Mouse (Mus musculus) retina, embryonic 14.5 days (tissue): ENCODE data around the gene Nptxr.
A peak's percentile ranks its signal among the peaks of the same experiment; 100 is the strongest.

ENCODE experiments used
- DNase-seq: peaks from one replicate; pipeline ENCODE4 v3.0.0-alpha.2; 2015; ENCODE audit warnings: low spot score

Nptxr gene

DNA sequence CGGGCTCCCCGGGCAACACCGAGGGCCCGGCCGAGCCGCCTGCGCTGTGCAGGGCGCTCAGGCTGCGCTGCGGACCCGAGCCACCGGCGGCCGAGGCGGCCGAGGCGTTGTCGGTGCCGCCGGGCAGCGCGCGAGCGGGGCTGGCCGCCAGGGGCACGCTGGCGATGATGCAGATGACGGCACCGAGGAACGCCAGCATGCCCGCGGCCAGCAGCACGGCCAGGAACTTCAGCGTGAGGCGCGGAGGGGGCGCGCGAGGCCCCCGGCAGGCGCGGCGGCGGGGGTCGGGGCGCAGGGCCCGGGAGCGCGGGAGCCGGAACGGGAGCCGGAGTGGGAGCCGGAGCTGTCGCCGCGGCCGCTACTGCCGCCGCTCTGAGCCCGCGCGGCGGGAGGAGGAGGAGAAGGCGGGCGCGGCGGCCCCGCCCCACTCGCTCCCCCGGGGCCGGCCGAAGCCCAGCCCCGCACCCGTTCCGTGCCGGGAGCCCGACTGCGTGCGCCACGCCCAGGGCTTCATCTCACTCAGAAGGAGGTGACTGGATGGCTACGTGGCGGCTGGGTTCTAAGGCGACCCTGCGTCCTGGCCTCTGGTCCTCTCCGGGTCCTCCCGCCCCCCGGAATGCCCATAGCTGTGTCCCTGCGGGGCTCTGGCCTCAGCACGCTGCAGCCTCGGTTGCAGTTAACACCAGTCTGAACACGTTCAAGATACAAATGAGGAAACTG lies at the start of gene Nptxr:
TSS of gene Nptxr (minus strand) at position 415 of the 720 bp plus-strand sequence.
- DNase-seq: peak; percentile 71

DNA sequence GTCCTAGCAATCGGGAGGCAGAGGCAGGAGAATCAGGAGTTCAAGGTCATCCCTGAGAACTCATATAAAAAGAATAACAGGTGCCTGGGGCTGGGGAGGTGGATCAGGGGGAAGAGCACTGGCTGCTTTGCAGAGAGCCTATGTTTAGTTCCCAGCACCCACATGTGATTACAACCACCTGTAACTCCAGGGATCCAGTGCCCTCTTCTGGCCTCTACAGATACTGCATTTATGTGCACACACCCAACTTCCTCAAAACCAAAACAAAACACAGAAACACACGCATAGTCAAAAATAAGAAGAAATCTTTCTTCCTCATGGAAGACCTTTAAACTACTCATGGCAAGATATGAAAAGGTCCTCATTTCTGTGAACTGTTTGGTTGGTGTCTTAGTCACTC lies 45.6 kb upstream of the Nptxr start:
- no peak for DNase-seq

DNA sequence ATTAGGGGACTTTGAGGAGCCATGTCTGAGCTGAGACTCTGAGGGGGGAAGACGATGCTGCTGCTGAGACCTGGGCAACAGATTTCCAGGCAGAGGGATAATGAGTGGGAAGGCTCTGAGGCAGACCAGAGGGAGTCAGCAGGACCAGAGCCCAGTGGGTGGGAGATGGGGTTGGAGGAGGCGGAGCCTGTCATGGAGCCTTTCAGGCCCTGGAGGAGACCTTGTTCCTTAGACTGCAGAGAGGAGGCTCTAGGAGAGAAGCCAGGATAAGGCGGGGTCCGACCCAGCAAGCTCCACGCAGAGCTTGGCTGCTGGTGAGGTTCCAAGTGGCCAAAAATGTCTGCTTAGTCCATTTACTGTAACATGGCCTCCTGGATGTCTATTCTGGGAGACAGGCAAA lies 42.5 kb upstream of the Nptxr start:
- DNase-seq: no peak

DNA sequence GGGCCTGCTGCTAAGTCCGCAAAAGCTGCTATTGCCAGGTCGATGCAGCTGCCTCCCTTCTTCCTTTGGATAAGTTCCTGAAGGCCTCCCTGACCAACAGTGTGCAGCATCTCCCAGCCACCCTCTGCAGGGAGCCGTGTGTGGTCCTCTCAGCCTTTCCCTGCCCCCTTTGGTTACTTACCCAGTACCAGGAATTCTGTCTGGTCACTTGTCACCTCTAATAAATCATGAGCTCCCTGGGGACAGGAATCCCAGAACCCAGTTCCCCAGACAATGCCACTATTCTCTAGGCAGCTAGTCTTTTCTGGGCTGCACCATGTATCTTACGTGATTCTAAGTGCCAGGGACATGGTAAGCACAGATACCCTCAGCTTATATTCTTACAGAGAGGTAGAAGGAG lies 41.4 kb upstream of the Nptxr start:
- DNase-seq: peak; percentile 75

DNA sequence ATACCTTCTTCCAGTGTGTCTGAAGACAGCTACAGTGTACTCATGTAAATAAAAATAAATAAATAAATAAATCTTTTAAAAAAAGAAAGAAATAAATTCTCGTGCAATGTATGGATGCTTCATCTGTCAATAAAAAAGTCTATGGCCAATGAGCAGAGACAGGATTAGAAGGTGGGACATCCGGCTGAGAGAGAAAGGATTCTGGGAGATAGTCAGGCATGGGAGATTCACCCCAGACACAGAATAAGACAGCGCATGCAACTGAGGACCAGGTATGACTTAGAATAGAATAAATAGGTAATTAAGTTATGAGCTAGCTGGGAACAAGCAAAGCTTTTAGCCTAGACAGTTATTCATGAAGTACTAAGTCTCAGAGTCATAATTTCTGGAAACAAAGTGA lies 38.4 kb upstream of the Nptxr start:
- DNase-seq: no peak

DNA sequence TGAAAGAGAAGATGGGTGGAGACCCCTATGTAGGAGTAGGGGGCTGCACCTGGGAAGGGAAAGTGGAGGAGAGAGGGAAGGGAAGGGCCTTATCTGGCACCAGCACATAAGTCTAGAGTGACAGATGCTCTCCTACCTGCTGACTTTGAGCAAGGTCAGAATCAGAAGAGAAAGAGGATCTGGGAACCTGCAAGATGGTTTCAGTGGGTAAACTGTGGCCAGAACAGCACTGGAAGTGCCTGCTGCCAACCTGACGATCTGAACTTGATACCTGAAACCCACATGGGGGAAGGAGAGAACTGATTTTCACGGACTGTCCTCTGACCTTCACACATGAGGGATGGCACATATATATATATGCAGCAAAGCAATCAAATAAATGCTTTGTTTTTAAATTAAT lies 35.7 kb upstream of the Nptxr start:
- no peak for DNase-seq

DNA sequence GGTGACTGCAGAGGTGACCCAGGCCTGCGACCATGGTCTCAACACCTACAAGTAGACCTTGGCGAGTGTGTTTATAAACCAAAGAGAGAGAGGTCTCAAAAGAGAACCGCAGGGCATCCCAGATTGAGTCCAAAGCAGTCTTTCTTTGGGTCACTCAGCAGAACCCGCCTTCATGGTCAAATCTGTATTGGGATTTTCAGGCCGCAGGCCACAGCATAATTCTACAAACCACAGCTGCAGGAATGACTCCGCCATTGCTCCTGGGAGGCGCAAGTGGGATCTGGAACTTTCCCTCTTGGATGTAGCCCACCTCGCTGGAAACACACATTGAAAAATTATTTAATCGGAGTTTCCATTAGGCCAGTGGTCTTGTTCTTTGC lies 30.3 kb upstream of the Nptxr start:
- DNase-seq: no peak

DNA sequence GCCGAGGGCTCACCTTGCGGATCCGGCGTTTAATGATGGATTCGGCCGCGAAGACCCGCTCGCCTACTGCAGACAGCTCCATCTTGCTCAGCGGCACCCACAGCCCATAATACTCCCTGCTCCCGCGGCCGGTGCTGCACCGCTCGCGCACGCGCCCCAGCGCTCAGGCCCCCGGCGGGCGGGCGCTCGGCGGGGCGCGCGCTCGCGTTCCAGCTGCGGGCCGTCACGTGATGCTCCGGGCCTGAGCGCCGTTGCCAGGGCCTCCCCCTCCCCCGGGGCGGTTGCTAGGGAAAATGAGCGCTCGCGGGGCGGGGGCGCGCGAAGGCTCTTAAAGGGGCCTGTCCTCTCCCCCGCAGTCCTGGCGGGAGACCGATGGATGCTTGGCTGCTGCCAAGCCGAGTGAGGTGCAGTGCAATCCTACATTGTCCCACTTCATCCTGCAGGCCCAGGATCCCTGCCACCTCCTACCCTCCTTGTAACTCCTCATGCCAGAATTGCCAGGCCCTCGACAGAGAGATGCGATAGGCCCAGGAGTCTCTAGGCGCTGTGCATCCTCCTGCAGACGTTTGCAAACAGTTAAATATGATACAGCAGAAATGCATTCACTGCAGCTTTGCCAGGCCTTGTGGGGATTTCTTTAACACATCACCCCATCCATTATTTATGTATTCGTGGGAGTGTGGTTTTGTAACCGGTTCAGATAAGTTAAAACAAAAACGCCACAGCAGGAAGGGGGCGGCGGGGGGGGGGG lies 29.7 kb upstream of the Nptxr start, which contains the start of the genes Npcd and Cbx6:
TSS of gene Npcd (minus strand) at position 108 of the 751 bp plus-strand sequence.
TSS of gene Cbx6 (minus strand) at position 559 of the 751 bp plus-strand sequence.
- DNase-seq: peak; percentile 98

DNA sequence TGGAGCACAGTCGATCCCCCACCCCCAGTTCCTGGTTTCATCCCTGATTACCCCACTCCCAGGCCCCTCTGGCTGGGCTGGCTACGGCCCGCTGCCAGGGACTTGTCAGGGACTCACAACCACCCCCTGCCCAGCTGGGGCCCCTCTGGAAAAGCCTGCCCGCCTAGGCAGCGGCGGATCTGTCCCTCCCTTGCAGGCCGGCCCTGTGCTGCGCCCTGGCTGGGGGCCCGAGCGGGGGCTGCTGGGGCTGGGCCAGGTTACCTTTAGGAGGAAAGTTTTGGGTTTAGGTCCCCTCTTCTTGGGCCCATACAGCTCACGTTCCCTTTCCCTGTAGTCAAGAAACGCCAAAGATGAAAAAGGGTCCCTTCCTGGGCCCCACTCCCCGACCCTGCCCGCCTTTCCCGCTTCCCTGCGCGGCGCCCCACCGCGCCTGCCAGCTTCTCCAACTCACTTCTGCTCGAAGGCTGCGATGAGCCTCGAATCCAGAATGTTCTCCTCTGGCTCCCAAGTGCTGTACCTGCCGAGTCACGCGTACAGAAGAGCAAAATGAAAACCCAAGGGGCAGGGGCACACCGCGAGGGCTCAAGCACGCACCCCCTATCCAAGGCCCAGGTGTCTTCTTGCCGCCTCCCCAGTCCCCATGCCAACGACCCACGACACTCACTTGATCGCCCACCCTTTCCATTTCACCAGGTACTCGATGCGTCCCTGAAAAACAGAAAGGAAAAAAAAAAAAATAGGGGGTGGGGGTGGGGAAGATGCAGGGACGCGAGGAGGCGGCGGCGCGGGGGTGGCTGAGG lies 28.9 kb upstream of the Nptxr start:
- DNase-seq: peak; percentile 47

DNA sequence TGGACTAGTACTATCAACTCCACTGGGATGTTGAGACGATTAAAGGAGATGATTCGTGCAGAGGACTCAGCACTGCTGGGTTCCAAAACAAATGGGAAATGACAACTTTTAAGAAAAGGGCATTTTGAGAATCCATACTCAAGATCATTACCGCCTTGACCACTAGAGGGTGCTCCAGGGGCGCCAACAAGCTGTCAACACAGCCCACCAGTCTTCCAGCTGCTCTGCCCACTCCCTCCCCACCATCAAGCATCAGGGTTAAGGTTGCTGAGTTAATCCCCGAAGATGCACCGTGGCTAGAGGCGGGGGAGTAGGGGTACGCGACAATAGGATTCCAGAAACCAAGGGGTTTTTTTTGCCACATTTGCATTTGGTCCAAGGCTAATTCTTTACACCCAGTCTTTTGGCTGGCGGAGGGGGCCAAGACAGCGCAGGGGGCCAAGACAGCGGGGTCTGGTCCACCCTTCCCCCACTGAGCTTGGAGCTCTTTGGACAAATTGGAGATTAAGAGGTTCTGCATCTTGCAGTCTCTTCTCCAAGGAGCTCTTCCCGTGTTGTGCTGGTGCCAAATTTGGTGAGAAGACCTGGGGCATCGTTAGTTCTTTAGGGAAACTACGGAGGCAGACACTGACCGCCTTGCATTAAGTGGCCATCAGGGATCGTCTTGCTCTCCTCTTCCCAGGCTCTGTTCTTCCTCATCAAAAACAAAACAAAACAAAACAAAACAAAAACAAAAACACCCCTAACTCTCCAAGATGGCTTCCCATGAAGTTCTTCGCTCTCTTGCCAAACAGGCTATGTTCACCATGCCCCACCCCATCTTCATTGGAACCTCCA lies 27.7 kb upstream of the Nptxr start:
- DNase-seq: peak; percentile 91

DNA sequence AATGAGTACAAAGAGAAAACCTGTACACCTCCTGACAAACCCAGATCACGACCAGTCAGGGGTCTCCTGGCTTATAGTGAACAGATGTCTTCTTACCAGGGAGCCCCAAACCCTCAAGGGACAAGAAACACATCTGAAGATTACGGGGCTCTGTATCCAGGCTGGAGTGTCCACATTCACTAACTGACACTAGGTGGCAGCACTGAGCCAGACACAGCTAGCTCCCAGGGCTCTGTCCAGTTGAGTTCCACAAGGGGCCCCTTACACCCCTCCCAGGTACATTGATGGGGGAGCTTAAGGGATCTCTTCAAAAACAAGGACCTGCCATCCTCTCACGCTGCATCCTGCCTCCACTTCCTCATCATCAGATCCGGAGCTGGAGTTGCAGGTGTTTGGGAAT lies 25.8 kb upstream of the Nptxr start:
- DNase-seq: peak; percentile 94

DNA sequence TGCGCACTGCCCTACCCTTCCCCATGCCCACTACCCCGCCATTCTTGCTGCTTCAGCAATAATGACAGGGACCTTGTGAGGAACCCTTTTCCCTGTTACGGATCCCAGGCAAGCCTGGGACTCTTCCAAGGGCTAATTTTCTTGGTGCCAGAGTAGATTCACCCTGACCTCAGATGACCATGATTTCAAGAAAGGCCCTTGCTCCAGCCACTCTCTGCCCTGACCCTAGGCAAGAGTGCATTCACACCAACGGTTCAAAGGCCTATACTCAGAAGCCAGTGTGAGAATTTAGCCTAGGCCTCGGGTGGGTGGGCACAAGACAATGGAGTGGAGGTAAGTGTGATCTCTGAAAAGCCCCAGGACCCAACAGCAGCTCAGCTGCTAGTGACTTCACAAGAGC lies 24.9 kb upstream of the Nptxr start:
- DNase-seq: no peak

DNA sequence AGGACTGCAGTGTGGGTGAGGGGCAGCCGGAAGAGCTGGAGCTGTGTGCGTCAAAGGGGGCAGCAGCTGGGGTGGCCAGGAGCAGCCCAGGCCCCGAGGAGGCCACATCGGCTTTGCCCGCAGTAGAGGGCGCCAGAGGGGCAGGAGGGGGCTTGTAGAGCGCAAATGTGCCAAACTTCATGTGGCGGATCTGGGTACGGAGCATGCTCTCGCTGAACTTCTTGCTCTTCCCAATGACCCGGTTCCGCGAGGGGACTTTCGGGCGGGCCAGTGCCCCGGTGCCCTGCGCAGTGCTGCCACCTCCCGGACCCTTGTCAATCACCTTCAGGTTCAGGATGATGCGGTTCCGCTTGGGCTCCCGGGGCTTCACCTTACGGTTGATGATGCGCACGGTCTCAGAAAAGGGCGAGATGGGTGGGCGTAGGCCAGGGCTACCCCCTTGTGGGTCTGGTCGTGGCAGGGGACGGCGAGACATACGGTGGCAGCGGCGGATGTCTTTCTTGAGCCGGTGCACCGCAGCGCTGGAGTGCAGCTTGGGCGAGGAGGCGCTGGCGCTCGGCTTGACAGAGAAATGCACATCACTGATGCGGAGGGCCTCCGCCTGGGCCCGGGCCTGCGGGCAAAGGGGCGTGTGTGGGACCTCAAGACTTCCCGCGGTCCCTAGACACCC lies 23.9 kb upstream of the Nptxr start:
- DNase-seq: peak; percentile 49

DNA sequence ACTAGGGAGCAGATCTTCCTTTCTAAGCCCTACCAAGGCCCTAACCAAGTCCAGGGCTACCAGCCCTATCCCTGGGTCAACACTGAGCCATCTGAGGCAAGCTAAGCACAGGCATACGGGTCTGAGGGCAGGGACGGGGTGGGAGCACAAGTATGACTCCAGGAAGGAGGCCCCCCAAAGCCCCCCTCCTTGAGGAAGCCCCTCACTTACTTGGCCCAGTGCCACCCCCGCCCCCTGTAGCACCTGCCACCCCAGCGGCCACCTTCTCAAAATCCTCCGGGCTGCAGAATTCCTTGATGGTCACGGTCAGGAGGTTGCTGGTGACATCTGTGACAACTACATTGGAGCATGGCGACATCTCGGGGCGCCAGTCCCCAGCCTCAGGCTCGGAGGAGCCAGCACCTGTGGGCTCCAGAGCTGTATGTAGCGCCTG lies 23.2 kb upstream of the Nptxr start:
- DNase-seq: no peak

DNA sequence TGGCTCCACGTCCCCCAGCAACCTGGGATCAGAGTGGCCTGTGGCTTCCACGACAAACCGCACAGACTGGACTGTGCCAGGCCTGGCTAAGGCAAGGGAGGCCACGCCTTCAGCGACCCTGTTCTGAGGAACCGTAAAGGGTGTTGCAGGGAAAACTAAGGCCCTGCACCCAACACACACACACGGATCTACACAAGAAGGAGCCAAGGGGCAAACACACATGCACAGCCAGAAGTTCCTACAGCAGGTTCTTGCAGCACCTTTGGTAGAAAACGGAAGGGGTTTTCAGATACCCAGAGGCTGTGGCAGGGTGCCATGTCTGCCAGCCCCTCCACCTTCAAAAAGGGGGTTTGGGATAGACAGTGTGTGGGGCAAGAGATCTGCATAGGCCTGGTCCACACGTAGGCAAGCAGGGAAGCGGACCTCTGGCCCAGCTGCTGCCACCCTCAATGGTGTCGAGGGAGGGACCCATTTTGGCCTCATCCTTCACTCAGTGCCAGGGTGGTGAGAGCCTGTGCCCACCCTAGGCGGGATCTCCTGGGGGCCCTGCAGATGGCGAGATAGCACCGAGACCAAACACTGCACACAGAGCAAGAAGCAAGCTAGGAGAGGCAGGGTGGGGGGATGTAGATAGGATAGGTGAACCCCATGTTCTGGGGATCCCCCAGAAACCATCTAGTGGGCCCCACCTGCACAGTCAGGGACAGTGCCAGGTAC lies 22.7 kb upstream of the Nptxr start:
- DNase-seq: no peak

DNA sequence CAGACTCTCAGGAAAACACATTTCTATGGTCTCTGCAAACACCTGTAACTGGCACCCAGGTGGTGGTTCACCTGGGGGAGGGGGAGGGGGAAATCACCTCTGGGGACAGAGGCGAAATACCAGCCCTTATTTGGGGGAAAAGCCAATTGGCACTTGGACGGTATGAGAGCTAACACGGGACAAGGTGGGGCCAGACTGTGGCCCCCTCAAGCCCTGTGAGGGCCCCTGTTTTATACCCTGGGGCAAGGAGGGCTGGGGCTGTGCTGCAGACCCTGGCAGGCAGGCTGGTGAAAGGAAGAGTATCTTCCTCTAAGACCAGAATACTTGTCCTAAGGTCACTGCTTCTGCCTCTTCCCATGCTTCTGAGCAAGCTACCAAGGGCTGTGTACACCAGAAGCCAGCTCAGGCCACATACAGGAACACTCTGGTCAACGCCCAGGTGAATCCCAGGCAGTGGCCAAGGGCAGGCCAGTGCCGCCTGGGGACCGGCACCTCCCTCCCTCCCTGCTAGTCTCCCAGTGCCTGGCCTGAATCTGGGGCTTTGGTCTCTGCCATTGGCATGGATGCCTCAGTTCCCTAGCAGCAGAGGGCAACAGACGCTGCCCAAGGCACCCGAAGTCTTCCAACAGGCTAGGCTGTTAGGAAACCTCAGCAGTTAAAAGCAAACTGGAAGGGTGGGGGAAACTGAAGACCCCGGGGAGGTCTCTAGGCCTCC lies 21.8 kb upstream of the Nptxr start:
- DNase-seq: no peak

DNA sequence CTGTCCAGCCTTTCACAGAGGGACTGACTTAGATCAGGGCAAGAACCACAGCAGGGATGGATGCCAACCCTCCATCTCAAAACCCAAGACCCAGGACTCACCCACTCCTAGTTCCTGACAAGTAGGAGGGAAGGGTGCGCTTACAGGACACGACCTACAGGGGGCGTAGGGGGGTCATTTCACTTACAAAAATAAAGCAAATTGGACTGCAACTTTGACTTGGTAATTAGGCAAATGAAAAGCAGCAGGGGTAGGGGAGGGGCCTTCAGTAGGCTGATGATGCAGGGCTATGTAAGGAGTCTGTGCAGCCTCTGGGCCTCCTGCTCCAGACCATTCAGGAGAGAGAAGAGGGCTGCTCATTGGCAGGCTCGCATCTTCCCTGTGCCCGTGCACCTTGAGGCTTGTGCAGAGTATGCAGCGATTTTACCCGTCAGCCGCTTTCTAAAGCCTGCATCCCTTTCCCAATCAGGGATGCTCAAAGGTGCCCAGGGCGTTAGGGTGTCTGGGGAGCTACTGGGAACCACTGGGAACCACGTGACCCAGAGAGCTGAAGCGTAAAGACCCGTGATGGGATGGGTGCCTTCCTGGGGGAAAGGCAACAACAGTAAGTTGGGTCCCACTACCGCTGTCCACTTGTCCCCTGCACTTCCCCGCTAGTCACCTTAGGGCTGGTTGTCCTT lies 20.7 kb upstream of the Nptxr start:
- peak; percentile 76 for DNase-seq

DNA sequence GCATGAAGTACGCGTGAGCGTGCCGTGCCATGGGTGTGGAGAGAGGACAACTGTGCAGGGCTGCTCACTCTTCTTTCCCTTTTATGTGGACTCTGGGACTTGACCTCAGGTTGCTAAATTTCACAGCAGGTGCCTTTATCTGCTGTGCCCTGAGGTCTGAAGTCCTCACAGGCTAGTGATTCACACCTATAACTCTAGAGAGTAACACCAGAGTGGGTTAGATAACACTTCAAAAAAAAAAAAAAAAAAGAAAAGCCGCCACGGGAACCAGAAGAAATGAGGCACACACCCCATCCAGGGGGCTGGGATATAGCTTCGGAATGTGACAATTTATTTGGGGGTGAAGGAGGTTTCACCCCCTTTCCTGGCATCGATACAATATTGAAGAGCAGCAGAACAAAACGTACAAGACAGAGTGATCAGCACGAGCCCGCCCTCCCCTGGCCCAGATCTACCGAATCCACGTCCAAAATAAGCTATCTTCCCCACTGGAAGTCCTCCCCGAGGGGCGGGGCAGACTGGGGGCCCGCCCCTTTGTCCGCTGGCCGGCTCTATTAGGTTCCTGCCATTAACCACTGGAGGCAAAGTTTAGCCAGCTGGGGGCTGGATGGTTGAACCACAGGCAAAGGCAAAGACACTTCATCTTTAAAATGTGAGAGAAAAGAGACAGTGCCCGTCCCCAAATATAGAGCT lies 19.2 kb upstream of the Nptxr start:
- DNase-seq: no peak
